ENCODE assay signal across 14 mouse cellular contexts in genomic region chr11:110563272-110563671, GRCm38 (mm10).
A peak's percentile ranks its signal among the peaks of the same experiment; 100 is the strongest.
DNase-seq lines count a peak whose midpoint lies in the region; ATAC-seq and TF ChIP-seq lines count a peak whose summit lies in the region.
"Had no signal": no experiment of that assay in that cellular context is flagged by ENCODE, and none has a peak within 500 bp of the region (broad histone marks: within the 10 kb centered on the region; RNA-seq: fewer than 3 reads in every experiment).

No protein-coding gene starts in this region.

- no peak overlapping the region for H3K9ac ChIP-seq in lung, embryonic 14.5 days
- no peak overlapping the region for H3K9ac ChIP-seq in liver, postnatal 0 days (replicated peaks)
- no peak overlapping the region for H3K9ac ChIP-seq in hindbrain, embryonic 14.5 days
- H3K9ac ChIP-seq: limb, embryonic 13.5 days; midbrain, embryonic 12.5 days; neural tube, embryonic 13.5 days had no signal

- H3K27me3 ChIP-seq in lung, embryonic 14.5 days (ENCODE audit: insufficient read depth, low read length): no peaks in the 10 kb centered on the region
- H3K27me3 ChIP-seq in liver, postnatal 0 days (ENCODE audit: insufficient read depth, low read length): no peaks in the 10 kb centered on the region
- H3K27me3 ChIP-seq in hindbrain, embryonic 14.5 days (ENCODE audit: control insufficient read depth, insufficient read depth, low read length): no peaks in the 10 kb centered on the region
- H3K27me3 ChIP-seq: limb, embryonic 13.5 days; midbrain, embryonic 12.5 days; neural tube, embryonic 13.5 days had no signal

- H3K4me2 ChIP-seq in lung, embryonic 14.5 days: peak overlapping the region; percentile 38
- H3K4me2 ChIP-seq in liver, postnatal 0 days (ENCODE audit: low read depth, low read length): 0 out of 2 replicates have a peak overlapping the region, but pooled peaks have one; percentile 20
- no peak overlapping the region for H3K4me2 ChIP-seq in hindbrain, embryonic 14.5 days (replicated peaks)
- H3K4me2 ChIP-seq: limb, embryonic 13.5 days; midbrain, embryonic 12.5 days; neural tube, embryonic 13.5 days had no signal

- no peak overlapping the region for H3K4me3 ChIP-seq in lung, embryonic 14.5 days (ENCODE audit: low read depth, low read length)
- no peak overlapping the region for H3K4me3 ChIP-seq in liver, postnatal 0 days (ENCODE audit: low read depth, low read length)
- H3K4me3 ChIP-seq in hindbrain, embryonic 14.5 days (replicated peaks; ENCODE audit: low read length): no peak overlapping the region
- H3K4me3 ChIP-seq: forebrain, embryonic 10.5 days; limb, embryonic 13.5 days; midbrain, embryonic 12.5 days; neural tube, embryonic 13.5 days had no signal

- H3K4me1 ChIP-seq in lung, embryonic 14.5 days (ENCODE audit: insufficient read depth): no peaks in the 10 kb centered on the region
- no peaks in the 10 kb centered on the region for H3K4me1 ChIP-seq in liver, postnatal 0 days (ENCODE audit: insufficient read depth)
- no peaks in the 10 kb centered on the region for H3K4me1 ChIP-seq in hindbrain, embryonic 14.5 days (replicated peaks; ENCODE audit: control insufficient read depth, insufficient read depth, low read length)
- H3K4me1 ChIP-seq: forebrain, embryonic 10.5 days; limb, embryonic 13.5 days; midbrain, embryonic 12.5 days; neural tube, embryonic 13.5 days had no signal

- DNase-seq in frontal cortex, adult 2 months (ENCODE audit: extremely low spot score in 1 of 2, low spot score in 1 of 2): no peak
- DNase-seq in lung, embryonic 14.5 days: peak; percentile 55
- DNase-seq in lung, postnatal 14 days: no peak
- peak; percentile 9 to 25 for DNase-seq in heart, postnatal 10 days
- no peak for DNase-seq in liver, postnatal 0 days
- no peak for DNase-seq in left cerebral cortex, postnatal 14 days (ENCODE audit: low spot score in 2 of 2)
- DNase-seq in hindbrain, embryonic 14.5 days (ENCODE audit: low spot score): no peak
- DNase-seq: gastrocnemius, postnatal 14 days; right cerebral cortex, postnatal 14 days had no signal

- no peak overlapping the region for H3K27ac ChIP-seq in lung, embryonic 14.5 days (ENCODE audit: low read depth)
- no peak overlapping the region for H3K27ac ChIP-seq in liver, postnatal 0 days (ENCODE audit: low read depth)
- no peak overlapping the region for H3K27ac ChIP-seq in hindbrain, embryonic 14.5 days
- H3K27ac ChIP-seq: forebrain, embryonic 10.5 days; limb, embryonic 13.5 days; midbrain, embryonic 12.5 days had no signal

- WGBS in lung, embryonic 14.5 days: 33% methylated on average over 12 of the region's 12 CpGs
- WGBS in liver, postnatal 0 days (ENCODE audit: insufficient replicate concordance): 25% methylated on average over 12 of the region's 12 CpGs
- 73% methylated on average over 12 of the region's 12 CpGs for WGBS in hindbrain, embryonic 14.5 days

- no peaks in the 10 kb centered on the region for H3K36me3 ChIP-seq in lung, embryonic 14.5 days (ENCODE audit: insufficient read depth)
- H3K36me3 ChIP-seq in liver, postnatal 0 days (replicated peaks; ENCODE audit: insufficient read depth, low read length): no peaks in the 10 kb centered on the region
- no peaks in the 10 kb centered on the region for H3K36me3 ChIP-seq in hindbrain, embryonic 14.5 days (replicated peaks; ENCODE audit: control insufficient read depth, insufficient read depth)
- H3K36me3 ChIP-seq: forebrain, embryonic 10.5 days; limb, embryonic 13.5 days; midbrain, embryonic 12.5 days; neural tube, embryonic 13.5 days had no signal

- TF ChIP-seq EP300 in liver, postnatal 0 days (IDR thresholded peaks at IDR 0.05; ENCODE audit: low read depth): no peak

- no peaks in the 10 kb centered on the region for H3K9me3 ChIP-seq in lung, embryonic 14.5 days (ENCODE audit: low read depth, low read length)
- H3K9me3 ChIP-seq in liver, postnatal 0 days (ENCODE audit: low read length): no peaks in the 10 kb centered on the region
- no peaks in the 10 kb centered on the region for H3K9me3 ChIP-seq in hindbrain, embryonic 14.5 days (ENCODE audit: control insufficient read depth, low read length)
- H3K9me3 ChIP-seq: forebrain, embryonic 10.5 days; limb, embryonic 13.5 days; midbrain, embryonic 12.5 days; neural tube, embryonic 13.5 days had no signal

- ATAC-seq in frontal cortex, adult (ENCODE audit: low TSS enrichment): peak; percentile 68
- ATAC-seq in lung, embryonic 14.5 days (ENCODE audit: insufficient read depth): peak; percentile 44; the same call in 1 of the 2 replicates
- no peak for ATAC-seq in liver, postnatal 0 days
- ATAC-seq in hindbrain, embryonic 14.5 days (ENCODE audit: low FRiP score): no peak

- TF ChIP-seq CTCF in lung, embryonic 14.5 days (IDR thresholded peaks at IDR 0.05; ENCODE audit: low read depth): no peak
- no peak for TF ChIP-seq CTCF in liver, postnatal 0 days (IDR thresholded peaks at IDR 0.05; ENCODE audit: low read depth)

- intact Hi-C loops in heart, postnatal 10 days (cut with DNase I): no loop called here
- intact Hi-C loops in left cerebral cortex, postnatal 14 days (cut with DNase I): loop anchor here (10.0 kb wide), 1 partner anchor 882 kb away; no protein-coding TSS in a partner anchor

Comparison
In these comparisons a context has a peak if more than half of its experiments do, and no peak if none do; other contexts are left out.
1. DNase-seq: peak in lung, embryonic 14.5 days (single experiment) and heart, postnatal 10 days (2 of 2); none in frontal cortex, adult 2 months (0 of 2), lung, postnatal 14 days (single experiment), liver, postnatal 0 days (single experiment), left cerebral cortex, postnatal 14 days (0 of 2) and hindbrain, embryonic 14.5 days (single experiment).
2. ATAC-seq: peak in frontal cortex, adult (single experiment) and lung, embryonic 14.5 days (single experiment); none in liver, postnatal 0 days (single experiment) and hindbrain, embryonic 14.5 days (single experiment).